Mouse (Mus musculus) liver, adult 2 months (tissue): ENCODE results near the gene Psmc3ip. TPM values are rescaled to one million over a fixed set of nuclear protein-coding genes. Genes with fewer than 3 reads are reported as not detected.
A peak's percentile ranks its signal among the peaks of the same experiment; 100 is the strongest.
"Not testable (repeated sequence)": the region's sequence is repeated elsewhere in the genome, so short reads cannot be mapped to it uniquely, and the experiment has no call there.

Source experiments
- DNase-seq: peaks from one replicate; pipeline ENCODE4 v3.0.0-alpha.2; 2011; ENCODE audit warnings: low read depth, low spot score; ENCODE audit errors: extremely low read depth
- H3K27ac ChIP-seq: fragments of 200-500 bp; replicated peaks from 2 replicates; pipeline ENCODE4 v1.5.1; 2012; ENCODE audit warnings: low read depth, mild to moderate bottlenecking, control low read depth, inconsistent platforms, low read length; ENCODE audit not compliant: insufficient read depth
- H3K27me3 ChIP-seq: fragments of 200-500 bp; 2 replicates; pipeline ENCODE4 v1.6.1; 2012; ENCODE audit warnings: mild to moderate bottlenecking, moderate library complexity, low read length, inconsistent platforms; ENCODE audit not compliant: control insufficient read depth, insufficient read depth
- H3K36me3 ChIP-seq: fragments of 200-500 bp; 2 replicates; pipeline ENCODE4 v1.6.1; 2012; ENCODE audit warnings: low read length, inconsistent platforms; ENCODE audit not compliant: control insufficient read depth, insufficient read depth
- H3K4me1 ChIP-seq: fragments of 200-500 bp; 2 replicates; pipeline ENCODE4 v1.6.1; 2011; ENCODE audit warnings: low read length; ENCODE audit not compliant: control insufficient read depth, insufficient read depth
- H3K4me3 ChIP-seq: fragments of 200-500 bp; 2 replicates; pipeline ENCODE4 v1.5.1; 2011; ENCODE audit warnings: low read depth, mild to moderate bottlenecking, control low read depth, low read length, moderate library complexity; ENCODE audit not compliant: insufficient read depth
- H3K79me2 ChIP-seq: fragments of 200-500 bp; 2 replicates; pipeline ENCODE4 v1.6.1; 2012; ENCODE audit warnings: inconsistent platforms, mild to moderate bottlenecking, low read length, moderate library complexity; ENCODE audit not compliant: control insufficient read depth, insufficient read depth
- H3K9ac ChIP-seq: fragments of 200-500 bp; 2 replicates; pipeline ENCODE4 v1.6.1; 2012; ENCODE audit warnings: low read depth, mild to moderate bottlenecking, control low read depth, inconsistent platforms, low read length
- CTCF ChIP-seq: fragments of 200-500 bp; IDR thresholded peaks from 2 replicates; pipeline ENCODE4 v1.5.1; 2011; ENCODE audit warnings: low read depth, low read length, control low read depth
- POLR2A ChIP-seq: fragments of 200-500 bp; IDR thresholded peaks from 2 replicates; pipeline ENCODE4 v1.6.1; 2011; ENCODE audit warnings: low read length, control low read depth; ENCODE audit not compliant: insufficient read depth; ENCODE audit errors: extremely low read depth
- WGBS: fragments of 180-500 bp; shearing (Covaris S2); methylation state at CpG from one replicate; pipeline ENCODE4 v1.1.7; 2018; 5-methylcytosine and 5-hydroxymethylcytosine counted together
- polyA plus RNA-seq: library from polyadenylated mRNA; depleted of rRNA; stranded (reverse); fragments of >200 nt; gene quantifications from 2 replicates; pipeline ENCODE4 v1.2.3, GENCODE M21; 2012
- total RNA-seq: library from RNA; depleted of rRNA; stranded (reverse); fragments of >200 nt; gene quantifications from 2 replicates; pipeline ENCODE4 v1.2.3, GENCODE M21; 2014

The Psmc3ip gene
- total and polyA plus RNA-seq, 2 experiments = 0.39 to 0.55 TPM

GRCm38 (mm10) chr11:101130056-101130756, 35.0 kb upstream of the Psmc3ip start:
- Histone ChIP-seq H3K4me1 (peaks cover 14% of the 10 kb centered on the region), H3K27ac (peak overlapping the region; percentile 67), H3K36me3 (peaks cover 7% of the 10 kb centered on the region), H3K9ac (peak overlapping the region; percentile 4; the same call in 1 of the 2 replicates), H3K4me3 (no peak overlapping the region), H3K79me2 (no peaks in the 10 kb centered on the region), H3K27me3 (no peaks in the 10 kb centered on the region)
- DNase-seq = peak; percentile 95
- WGBS = 29% methylated on average over 18 of the region's 18 CpGs
- TF ChIP-seq POLR2A = no peak
- TF ChIP-seq CTCF = no peak

- no peak for TF ChIP-seq POLR2A
- TF ChIP-seq CTCF = no peak
- H3K27ac ChIP-seq = no peak overlapping the region
- H3K36me3 ChIP-seq = peaks cover 7% of the 10 kb centered on the region
- WGBS = 85% methylated on average over 11 of the region's 11 CpGs
- no peaks in the 10 kb centered on the region for H3K27me3 ChIP-seq
- H3K9ac ChIP-seq = no peak overlapping the region
- H3K4me1 ChIP-seq = peaks cover 10% of the 10 kb centered on the region
- H3K4me3 ChIP-seq = no peak overlapping the region
- no peaks in the 10 kb centered on the region for H3K79me2 ChIP-seq
- no peak for DNase-seq
These were observed 33.9 kb upstream of the Psmc3ip start for GRCm38 (mm10) chr11:101128996-101129577.

GRCm38 (mm10) chr11:101127075-101127474, 31.8 kb upstream of the Psmc3ip start:
- 94% methylated on average over 1 of the region's 1 CpGs for WGBS
- H3K36me3 ChIP-seq = peaks cover 14% of the 10 kb centered on the region
- H3K4me1 ChIP-seq = peaks cover 8% of the 10 kb centered on the region
- no peak overlapping the region for H3K9ac ChIP-seq
- no peaks in the 10 kb centered on the region for H3K79me2 ChIP-seq
- DNase-seq = no peak
- no peak overlapping the region for H3K4me3 ChIP-seq
- no peak overlapping the region for H3K27ac ChIP-seq
- peak; percentile 16; the same call in 1 of the 2 replicates for TF ChIP-seq CTCF
- no peak for TF ChIP-seq POLR2A
- no peaks in the 10 kb centered on the region for H3K27me3 ChIP-seq

GRCm38 (mm10) chr11:101125008-101125407, 29.8 kb upstream of the Psmc3ip start:
- H3K27me3 ChIP-seq, DNase-seq, H3K9ac ChIP-seq, H3K79me2 ChIP-seq, H3K4me3 ChIP-seq, H3K27ac ChIP-seq, H3K4me1 ChIP-seq: not testable (repeated sequence)
- 94% methylated on average over 9 of the region's 9 CpGs for WGBS
- H3K36me3 ChIP-seq = peaks cover 14% of the 10 kb centered on the region

- H3K27me3 ChIP-seq, H3K4me1 ChIP-seq, DNase-seq, H3K79me2 ChIP-seq, H3K27ac ChIP-seq, H3K4me3 ChIP-seq, H3K9ac ChIP-seq: not testable (repeated sequence)
- 96% methylated on average over 8 of the region's 8 CpGs for WGBS
- H3K36me3 ChIP-seq = peaks cover 14% of the 10 kb centered on the region
These were observed 29.3 kb upstream of the Psmc3ip start for GRCm38 (mm10) chr11:101124494-101124893.

- H3K36me3 ChIP-seq = peaks cover 7% of the 10 kb centered on the region
- peak; percentile 51 for DNase-seq
- peak overlapping the region; percentile 53 for H3K9ac ChIP-seq
- peaks cover 18% of the 10 kb centered on the region for H3K79me2 ChIP-seq
- WGBS = 25% methylated on average over 19 of the region's 19 CpGs
- no peaks in the 10 kb centered on the region for H3K27me3 ChIP-seq
- peak overlapping the region; percentile 40 for H3K27ac ChIP-seq
- peak overlapping the region; percentile 50 for H3K4me3 ChIP-seq
- peaks cover 13% of the 10 kb centered on the region for H3K4me1 ChIP-seq
- TF ChIP-seq CTCF = no peak
- no peak for TF ChIP-seq POLR2A
These were observed 25.4 kb upstream of the Psmc3ip start for GRCm38 (mm10) chr11:101120545-101121188.
